Mouse (Mus musculus) cortical plate, adult 2 months (tissue): ENCODE results near the gene Gpr153.

Source experiments
- CTCF ChIP-seq: fragments of 200-500 bp; IDR thresholded peaks from 2 replicates; pipeline ENCODE4 v1.5.1; 2011; ENCODE audit warnings: mild to moderate bottlenecking, control low read depth, low read length; ENCODE audit not compliant: insufficient read depth; ENCODE audit errors: extremely low read depth
- POLR2A ChIP-seq: fragments of 200-500 bp; IDR thresholded peaks from 2 replicates; pipeline ENCODE4 v1.6.1; 2011; ENCODE audit warnings: mild to moderate bottlenecking, low read length, control low read depth; ENCODE audit not compliant: insufficient read depth; ENCODE audit errors: extremely low read depth

- TF ChIP-seq POLR2A (no peak), CTCF (no peak)
These were observed 29.2 kb upstream of the Gpr153 start for GRCm38 (mm10) chr4:152244545-152245522.
